Mouse (Mus musculus) limb, embryonic 13.5 days (tissue): ENCODE measurements at regions not wholly inside any gene's neighbourhood (a gene's known extent, or its start where the extent isn't known, plus 50 kb on each side); places are given as distances from the start of the nearest gene placed in this dataset.
"Not testable (repeated sequence)": the region's sequence is repeated elsewhere in the genome, so short reads cannot be mapped to it uniquely, and the experiment has no call there.

Experiments used
- ATAC-seq: fragments of 200-750 bp; cut with Nextera tagmentation; 2 replicates; pipeline ENCODE4 v1.8.0; 2017; ENCODE audit warnings: low read depth, moderate number of reproducible peaks, moderate TSS enrichment; ENCODE audit not compliant: low FRiP score
- H3K27ac ChIP-seq: fragments of 300-500 bp; sonication (generic); 2 replicates; pipeline ENCODE4 v1.5.1; 2015; ENCODE audit warnings: inconsistent platforms, mild to moderate bottlenecking, moderate library complexity
- H3K27me3 ChIP-seq: fragments of 300-500 bp; sonication (generic); 2 replicates; pipeline ENCODE4 v1.6.1; 2015; ENCODE audit warnings: mild to moderate bottlenecking, inconsistent platforms
- H3K36me3 ChIP-seq: fragments of 300-500 bp; sonication (generic); 2 replicates; pipeline ENCODE4 v1.6.1; 2015; ENCODE audit warnings: inconsistent platforms, mild to moderate bottlenecking, moderate library complexity
- H3K4me1 ChIP-seq: fragments of 300-500 bp; sonication (generic); 2 replicates; pipeline ENCODE4 v1.6.1; 2015; ENCODE audit warnings: inconsistent platforms
- H3K4me2 ChIP-seq: fragments of 300-500 bp; sonication (generic); replicated peaks from 2 replicates; pipeline ENCODE4 v1.6.1; 2015; ENCODE audit warnings: inconsistent platforms, mild to moderate bottlenecking, moderate library complexity
- H3K4me3 ChIP-seq: fragments of 300-500 bp; sonication (generic); 2 replicates; pipeline ENCODE4 v1.5.1; 2015; ENCODE audit warnings: moderate library complexity, mild to moderate bottlenecking, inconsistent platforms
- H3K9ac ChIP-seq: fragments of 300-500 bp; sonication (generic); 2 replicates; pipeline ENCODE4 v1.6.1; 2015; ENCODE audit warnings: mild to moderate bottlenecking, inconsistent platforms
- H3K9me3 ChIP-seq: fragments of 300-500 bp; sonication (generic); 2 replicates; pipeline ENCODE4 v1.6.1; 2016; ENCODE audit warnings: inconsistent platforms
- WGBS: fragments of 180-500 bp; shearing (Covaris S2); methylation state at CpG from one replicate; pipeline ENCODE4 v1.1.7; 2015; 5-methylcytosine and 5-hydroxymethylcytosine counted together

DNA sequence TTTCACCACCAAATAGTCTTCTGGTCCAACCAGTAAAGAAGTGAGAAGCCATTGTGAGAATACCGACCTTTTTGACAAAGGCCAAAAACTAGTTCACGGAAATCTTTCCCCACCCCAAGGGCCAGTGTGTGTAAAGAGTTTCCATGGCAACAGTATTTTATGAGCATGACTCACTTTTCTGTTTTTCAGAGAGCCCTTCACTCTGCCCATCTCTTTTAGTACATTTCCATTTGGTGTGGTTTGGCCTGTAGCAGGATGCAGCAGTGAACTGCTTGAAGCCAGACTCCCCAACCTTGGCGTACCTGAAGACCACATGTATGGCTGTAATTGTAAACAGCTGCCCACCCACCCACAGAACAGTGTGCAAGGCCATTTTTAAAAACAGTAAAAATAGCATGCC is 89.9 kb upstream of the Gmds start:
- peak; percentile 87 for ATAC-seq
- no peak overlapping the region for H3K9ac ChIP-seq
- no peak overlapping the region for H3K4me2 ChIP-seq
- 0 out of 2 replicates have a peak, but pooled peaks cover 9% of the 10 kb centered on the region for H3K27me3 ChIP-seq
- H3K36me3 ChIP-seq, result no peaks in the 10 kb centered on the region
- 14% methylated on average over 3 of the region's 3 CpGs for WGBS
- no peak overlapping the region for H3K4me3 ChIP-seq
- 0 out of 2 replicates have a peak overlapping the region, but pooled peaks have one; percentile 22 for H3K27ac ChIP-seq
- no peaks in the 10 kb centered on the region for H3K9me3 ChIP-seq
- H3K4me1 ChIP-seq, result peaks cover 32% of the 10 kb centered on the region

- Histone ChIP-seq H3K9ac (no peak overlapping the region), H3K9me3 (no peaks in the 10 kb centered on the region), H3K27me3 (0 out of 2 replicates have a peak, but pooled peaks cover 12% of the 10 kb centered on the region), H3K4me2 (no peak overlapping the region), H3K4me3 (no peak overlapping the region), H3K27ac (no peak overlapping the region), H3K4me1 (peaks cover 32% of the 10 kb centered on the region), H3K36me3 (no peaks in the 10 kb centered on the region)
- ATAC-seq, result 0 out of 2 replicates have a peak, but pooled peaks have one; percentile 54
- WGBS, result 58% methylated on average over 13 of the region's 13 CpGs
These were observed 88.4 kb upstream of the Gmds start for GRCm38 (mm10) chr13:32426906-32427305.

DNA sequence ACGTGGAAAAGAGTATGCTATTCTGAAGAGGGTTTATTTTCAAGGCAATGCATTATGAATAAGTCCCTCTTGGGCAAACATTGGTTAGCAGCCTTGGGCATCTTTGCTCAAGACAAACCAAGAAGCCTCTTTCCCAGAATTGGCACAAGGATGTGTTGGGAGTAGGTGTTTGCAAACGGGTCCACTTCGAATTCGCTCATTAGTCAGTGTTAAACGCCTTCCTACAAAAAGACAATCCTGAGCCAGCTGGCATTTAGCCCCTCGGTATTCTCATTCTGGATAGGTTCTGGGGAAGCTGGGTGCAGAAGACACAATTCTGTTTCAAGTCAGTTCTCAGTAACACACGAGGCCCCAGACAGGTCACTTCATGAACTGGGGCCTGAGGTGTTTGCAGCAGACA is 87.7 kb upstream of the Gmds start:
- 64% methylated on average over 7 of the region's 7 CpGs for WGBS
- no peaks in the 10 kb centered on the region for H3K36me3 ChIP-seq
- no peak overlapping the region for H3K4me2 ChIP-seq
- peaks cover 32% of the 10 kb centered on the region for H3K4me1 ChIP-seq
- H3K9ac ChIP-seq, result no peak overlapping the region
- H3K27me3 ChIP-seq, result 0 out of 2 replicates have a peak, but pooled peaks cover 12% of the 10 kb centered on the region
- H3K9me3 ChIP-seq, result no peaks in the 10 kb centered on the region
- no peak for ATAC-seq
- no peak overlapping the region for H3K27ac ChIP-seq
- H3K4me3 ChIP-seq, result no peak overlapping the region

- not testable (repeated sequence) for H3K9ac ChIP-seq, H3K4me3 ChIP-seq, H3K9me3 ChIP-seq, H3K27ac ChIP-seq, H3K4me2 ChIP-seq, H3K36me3 ChIP-seq, ATAC-seq
- WGBS, result 88% methylated on average over 9 of the region's 9 CpGs
- Histone ChIP-seq H3K27me3 (0 out of 2 replicates have a peak, but pooled peaks cover 12% of the 10 kb centered on the region), H3K4me1 (peaks cover 32% of the 10 kb centered on the region)
These were observed 86.0 kb upstream of the Gmds start for GRCm38 (mm10) chr13:32424543-32424942.

DNA sequence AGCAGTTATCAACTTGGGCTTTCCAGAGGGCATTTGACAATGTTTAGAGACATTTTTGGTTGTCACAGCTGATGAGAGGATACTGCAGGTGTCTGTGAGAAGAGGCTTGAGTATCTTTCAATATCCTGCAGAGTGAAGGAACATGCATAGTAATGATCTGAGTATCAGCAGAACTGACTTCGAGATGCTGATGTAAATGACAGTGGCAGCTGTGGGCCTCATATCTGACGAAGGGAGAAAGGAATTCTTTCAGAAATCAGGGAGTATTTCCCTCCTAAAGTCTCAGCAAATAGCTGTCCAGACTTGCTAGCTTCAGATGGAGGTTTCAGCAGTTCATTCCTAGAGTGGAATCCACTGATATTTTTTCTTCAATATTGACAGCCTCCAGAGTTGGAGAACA is 83.9 kb upstream of the Gmds start:
- Histone ChIP-seq H3K9me3 (no peaks in the 10 kb centered on the region), H3K4me2 (no peak overlapping the region), H3K27ac (no peak overlapping the region), H3K27me3 (peaks cover 26% of the 10 kb centered on the region; the same call in 1 of the 2 replicates), H3K9ac (no peak overlapping the region), H3K36me3 (no peaks in the 10 kb centered on the region), H3K4me3 (no peak overlapping the region), H3K4me1 (peaks cover 14% of the 10 kb centered on the region)
- ATAC-seq, result no peak
- WGBS, result 60% methylated on average over 2 of the region's 2 CpGs

DNA sequence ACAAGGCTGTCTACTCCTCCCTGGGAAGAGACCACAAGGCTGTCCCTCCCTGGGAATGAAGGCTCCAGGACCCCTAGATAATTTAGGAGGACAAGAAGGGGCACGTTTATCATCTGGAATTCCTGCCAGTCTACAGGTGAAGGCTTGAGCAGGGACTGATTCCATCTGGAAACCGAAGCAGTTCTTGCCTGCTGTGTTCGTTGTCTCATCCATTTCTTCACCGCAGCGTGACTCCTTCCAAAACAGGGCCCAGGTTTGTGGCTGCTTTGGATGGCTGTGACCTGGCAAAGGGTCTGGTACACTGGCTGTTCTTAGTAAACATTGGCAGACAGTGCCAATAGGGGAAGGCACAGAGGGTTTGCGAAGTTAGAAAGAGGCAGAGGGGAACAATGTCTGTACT is 80.8 kb upstream of the Gmds start:
- Histone ChIP-seq H3K4me3 (no peak overlapping the region), H3K9me3 (no peaks in the 10 kb centered on the region), H3K27me3 (peaks cover 28% of the 10 kb centered on the region), H3K27ac (no peak overlapping the region), H3K36me3 (no peaks in the 10 kb centered on the region), H3K9ac (no peak overlapping the region), H3K4me2 (no peak overlapping the region), H3K4me1 (no peaks in the 10 kb centered on the region)
- ATAC-seq, result no peak
- 74% methylated on average over 6 of the region's 6 CpGs for WGBS

- H3K4me3 ChIP-seq, result no peak overlapping the region
- H3K4me2 ChIP-seq, result no peak overlapping the region
- no peak for ATAC-seq
- H3K36me3 ChIP-seq, result no peaks in the 10 kb centered on the region
- no peak overlapping the region for H3K9ac ChIP-seq
- H3K27me3 ChIP-seq, result peaks cover 34% of the 10 kb centered on the region
- no peak overlapping the region for H3K27ac ChIP-seq
- 65% methylated on average over 2 of the region's 2 CpGs for WGBS
- H3K4me1 ChIP-seq, result no peaks in the 10 kb centered on the region
- no peaks in the 10 kb centered on the region for H3K9me3 ChIP-seq
These were observed 80.1 kb upstream of the Gmds start for GRCm38 (mm10) chr13:32418655-32419054.

- no peak overlapping the region for H3K4me3 ChIP-seq
- peaks cover 40% of the 10 kb centered on the region for H3K27me3 ChIP-seq
- H3K9me3 ChIP-seq, result no peaks in the 10 kb centered on the region
- no peak for ATAC-seq
- no peak overlapping the region for H3K4me2 ChIP-seq
- no peak overlapping the region for H3K9ac ChIP-seq
- H3K27ac ChIP-seq, result no peak overlapping the region
- H3K4me1 ChIP-seq, result no peaks in the 10 kb centered on the region
- no peaks in the 10 kb centered on the region for H3K36me3 ChIP-seq
These were observed 79.4 kb upstream of the Gmds start for GRCm38 (mm10) chr13:32417907-32418306.

DNA sequence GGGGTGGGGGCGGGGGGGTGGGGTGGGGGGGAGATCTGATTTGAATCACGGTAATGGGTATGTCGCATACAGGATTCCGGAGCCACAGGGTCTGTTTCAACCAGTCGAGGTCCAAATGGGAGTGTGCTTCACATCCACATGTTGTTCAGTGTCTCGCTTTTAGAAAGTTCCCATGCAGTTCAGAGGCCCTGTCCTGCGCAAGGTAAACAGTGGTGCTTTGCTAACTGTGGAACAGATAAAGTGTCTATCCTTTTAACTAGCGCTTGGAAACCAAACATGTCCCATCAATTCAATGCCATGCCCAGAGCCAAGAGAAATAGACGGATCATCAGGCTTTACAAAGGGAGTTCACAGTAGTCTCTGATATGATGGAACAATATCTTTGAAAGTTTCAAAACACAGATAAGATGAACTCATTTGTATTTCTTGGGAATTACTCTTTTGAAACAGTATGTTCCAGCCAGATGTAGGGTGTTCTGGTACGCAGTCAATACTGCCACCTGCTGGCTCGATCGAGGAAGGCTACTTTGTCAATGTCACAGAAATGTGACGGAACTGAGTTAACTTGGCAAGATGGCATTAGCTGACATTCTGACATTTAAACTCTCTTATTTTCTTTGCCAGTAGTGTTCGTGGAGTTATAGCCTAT is 72.9 kb upstream of the Gmds start:
- no peaks in the 10 kb centered on the region for H3K4me1 ChIP-seq
- H3K27me3 ChIP-seq, result peaks cover 26% of the 10 kb centered on the region
- no peaks in the 10 kb centered on the region for H3K36me3 ChIP-seq
- WGBS, result 55% methylated on average over 14 of the region's 14 CpGs
- H3K9me3 ChIP-seq, result peaks cover 5% of the 10 kb centered on the region; the same call in 1 of the 2 replicates
- no peak for ATAC-seq
- no peak overlapping the region for H3K4me3 ChIP-seq
- no peak overlapping the region for H3K9ac ChIP-seq
- no peak overlapping the region for H3K4me2 ChIP-seq
- no peak overlapping the region for H3K27ac ChIP-seq

- Histone ChIP-seq H3K4me2 (no peak overlapping the region), H3K27ac (no peak overlapping the region), H3K27me3 (peaks cover 25% of the 10 kb centered on the region), H3K4me1 (no peaks in the 10 kb centered on the region), H3K36me3 (no peaks in the 10 kb centered on the region), H3K9ac (no peak overlapping the region), H3K9me3 (peaks cover 5% of the 10 kb centered on the region; the same call in 1 of the 2 replicates), H3K4me3 (no peak overlapping the region)
- ATAC-seq, result no peak
- WGBS, result 67% methylated on average over 6 of the region's 6 CpGs
These were observed 71.5 kb upstream of the Gmds start for GRCm38 (mm10) chr13:32410065-32410464.

DNA sequence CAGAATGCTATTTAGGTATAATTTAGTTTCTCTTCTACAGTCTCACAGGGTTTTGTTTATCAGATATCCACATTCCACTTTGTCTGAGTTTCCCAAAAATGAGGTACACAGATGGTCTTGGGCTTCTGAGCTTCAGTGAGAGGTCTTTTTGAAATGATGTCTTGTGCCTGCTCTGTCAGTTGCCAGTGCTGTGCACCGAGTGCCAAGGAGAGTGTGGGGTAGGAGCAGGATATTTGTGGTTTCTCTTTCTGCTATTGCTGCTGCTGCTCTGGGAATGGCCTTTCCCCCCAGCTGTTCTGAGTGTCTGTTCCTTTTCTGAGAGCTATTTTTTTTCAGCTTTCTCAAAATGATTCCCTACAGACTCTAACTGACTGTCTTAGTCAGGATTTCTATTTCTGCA is 60.1 kb upstream of the Gmds start:
- WGBS, result 67% methylated on average over 1 of the region's 1 CpGs
- Histone ChIP-seq H3K27me3 (no peaks in the 10 kb centered on the region), H3K4me2 (no peak overlapping the region), H3K4me3 (no peak overlapping the region), H3K9me3 (peaks cover 6% of the 10 kb centered on the region), H3K9ac (no peak overlapping the region), H3K4me1 (no peaks in the 10 kb centered on the region), H3K27ac (no peak overlapping the region), H3K36me3 (no peaks in the 10 kb centered on the region)
- ATAC-seq, result no peak
